Mouse (Mus musculus) kidney, adult 2 months (tissue): Measurements from ENCODE around the gene Gm45711.

ENCODE experiments used
- CTCF ChIP-seq: fragments of 200-500 bp; conservative IDR thresholded peaks from 2 replicates; pipeline ENCODE4 v1.5.1; 2011; ENCODE audit warnings: low read depth, mild to moderate bottlenecking, control low read depth, low read length, moderate library complexity, mixed read lengths; ENCODE audit not compliant: insufficient read depth, insufficient read length
- POLR2A ChIP-seq: fragments of 200-500 bp; IDR thresholded peaks from one replicate; pipeline ENCODE4 v1.6.1; 2011; ENCODE audit warnings: low read depth, low read length, control low read depth

GRCm38 (mm10) chr8:104342426-104342825, 32.5 kb upstream of the Gm45711 start:
- TF ChIP-seq CTCF (no peak), POLR2A (no peak)
